Mouse (Mus musculus) heart, embryonic 11.5 days (tissue): ENCODE measurements at regions not wholly inside any gene's neighbourhood (a gene's known extent, or its start where the extent isn't known, plus 50 kb on each side); places are given as distances from the start of the nearest gene placed in this dataset.

ENCODE experiments used
- ATAC-seq: fragments of 200-750 bp; cut with Nextera tagmentation; replicated peaks from 2 replicates; pipeline ENCODE4 v1.8.0; 2017; ENCODE audit warnings: moderate library complexity; ENCODE audit not compliant: insufficient number of reproducible peaks, low FRiP score, low TSS enrichment
- H3K27ac ChIP-seq: fragments of 300-500 bp; sonication (generic); 2 replicates; pipeline ENCODE4 v1.5.1; 2014; ENCODE audit warnings: mild to moderate bottlenecking, low read depth, low read length
- H3K27me3 ChIP-seq: fragments of 300-500 bp; sonication (generic); 2 replicates; pipeline ENCODE4 v1.6.1; 2014; ENCODE audit warnings: mild to moderate bottlenecking, low read length, mixed read lengths; ENCODE audit not compliant: control insufficient read depth, insufficient read depth
- H3K36me3 ChIP-seq: fragments of 300-500 bp; sonication (generic); 2 replicates; pipeline ENCODE4 v1.6.1; 2014; ENCODE audit warnings: mild to moderate bottlenecking, low read length, moderate library complexity, mixed read lengths; ENCODE audit not compliant: control insufficient read depth, insufficient read depth
- H3K4me1 ChIP-seq: fragments of 300-500 bp; sonication (generic); 2 replicates; pipeline ENCODE4 v1.6.1; 2014; ENCODE audit warnings: low read length; ENCODE audit not compliant: control insufficient read depth, insufficient read depth
- H3K4me2 ChIP-seq: fragments of 300-500 bp; sonication (generic); 2 replicates; pipeline ENCODE4 v1.6.1; 2014; ENCODE audit warnings: mild to moderate bottlenecking, moderate library complexity
- H3K4me3 ChIP-seq: fragments of 300-500 bp; sonication (generic); 2 replicates; pipeline ENCODE4 v1.5.1; 2014; ENCODE audit warnings: low read depth, low read length
- H3K9ac ChIP-seq: fragments of 300-500 bp; sonication (generic); 2 replicates; pipeline ENCODE4 v1.6.1; 2014; ENCODE audit warnings: mild to moderate bottlenecking, low read depth, low read length, moderate library complexity
- H3K9me3 ChIP-seq: fragments of 300-500 bp; sonication (generic); replicated peaks from 2 replicates; pipeline ENCODE4 v1.6.1; 2016; ENCODE audit warnings: low read length; ENCODE audit not compliant: control insufficient read depth
- WGBS: fragments of 180-500 bp; shearing (Covaris S2); extraction: QIAGEN DNeasy Blood & Tissue Kit; methylation state at CpG from one replicate; pipeline ENCODE4 v1.1.7; 2014; ENCODE audit not compliant: insufficient replicate concordance; 5-methylcytosine and 5-hydroxymethylcytosine counted together

DNA sequence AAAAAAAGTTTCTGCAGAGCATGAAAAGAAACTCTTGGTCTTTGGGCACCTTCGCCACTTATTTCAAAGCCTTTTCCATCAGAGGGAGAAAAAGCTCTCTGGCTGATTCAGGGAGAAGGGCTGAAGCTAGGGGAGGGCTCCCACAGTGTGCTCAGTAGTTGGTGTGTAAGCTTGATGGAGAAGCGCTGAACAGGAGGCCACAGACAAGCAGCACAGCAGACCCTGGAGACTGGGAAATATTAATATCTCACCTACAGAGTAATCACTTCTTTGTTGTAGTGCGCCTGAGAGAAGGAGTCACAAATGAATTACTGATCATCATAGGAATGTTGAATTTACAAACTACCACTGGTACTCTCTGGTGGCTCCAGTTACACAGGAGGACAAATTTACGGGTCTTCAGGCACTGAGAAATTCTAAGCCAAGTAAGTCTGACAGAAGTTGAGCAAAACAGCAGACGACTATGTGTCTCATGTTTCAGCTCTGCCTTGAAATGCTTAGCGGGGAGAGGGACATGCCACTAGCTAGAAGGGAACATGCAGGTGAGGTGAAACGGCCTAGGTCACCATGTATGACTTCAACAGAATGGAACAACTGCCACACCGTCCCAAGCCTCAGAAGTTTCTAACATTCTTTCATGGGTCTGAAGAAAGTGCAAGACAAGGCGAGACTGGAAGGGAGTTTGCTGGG lies 350.9 kb upstream of the Map3k7 start:
- ATAC-seq: no peak
- Histone ChIP-seq H3K4me1 (0 out of 2 replicates have a peak, but pooled peaks cover 3% of the 10 kb centered on the region), H3K4me3 (no peak overlapping the region), H3K36me3 (no peaks in the 10 kb centered on the region), H3K27ac (no peak overlapping the region), H3K27me3 (no peaks in the 10 kb centered on the region), H3K9me3 (no peaks in the 10 kb centered on the region), H3K9ac (no peak overlapping the region), H3K4me2 (no peak overlapping the region)
- WGBS: 74% methylated on average over 9 of the region's 9 CpGs

DNA sequence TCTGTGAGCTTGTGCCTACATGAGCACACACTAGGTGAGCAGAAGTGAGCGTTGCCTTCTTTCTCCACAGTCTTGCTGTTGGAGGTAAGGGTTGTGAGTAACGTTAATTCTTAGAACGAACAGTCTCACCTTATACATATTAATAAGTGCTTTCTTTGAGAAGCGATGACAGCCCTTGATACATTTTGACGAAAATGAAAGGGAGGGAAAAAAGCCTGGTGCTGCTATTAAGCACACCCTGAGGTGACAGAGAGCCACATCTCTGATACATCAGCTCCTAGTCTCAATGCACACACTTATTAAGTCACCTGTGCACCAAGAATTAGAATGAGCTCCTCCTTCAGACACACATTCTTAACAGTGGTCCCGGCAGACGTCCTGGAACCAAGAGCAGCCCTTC lies 346.3 kb upstream of the Map3k7 start:
- 68% methylated on average over 7 of the region's 7 CpGs for WGBS
- Histone ChIP-seq H3K36me3 (no peaks in the 10 kb centered on the region), H3K4me1 (0 out of 2 replicates have a peak, but pooled peaks cover 2% of the 10 kb centered on the region), H3K27me3 (no peaks in the 10 kb centered on the region), H3K4me3 (no peak overlapping the region), H3K4me2 (no peak overlapping the region), H3K9me3 (no peaks in the 10 kb centered on the region), H3K9ac (no peak overlapping the region), H3K27ac (no peak overlapping the region)
- no peak for ATAC-seq

DNA sequence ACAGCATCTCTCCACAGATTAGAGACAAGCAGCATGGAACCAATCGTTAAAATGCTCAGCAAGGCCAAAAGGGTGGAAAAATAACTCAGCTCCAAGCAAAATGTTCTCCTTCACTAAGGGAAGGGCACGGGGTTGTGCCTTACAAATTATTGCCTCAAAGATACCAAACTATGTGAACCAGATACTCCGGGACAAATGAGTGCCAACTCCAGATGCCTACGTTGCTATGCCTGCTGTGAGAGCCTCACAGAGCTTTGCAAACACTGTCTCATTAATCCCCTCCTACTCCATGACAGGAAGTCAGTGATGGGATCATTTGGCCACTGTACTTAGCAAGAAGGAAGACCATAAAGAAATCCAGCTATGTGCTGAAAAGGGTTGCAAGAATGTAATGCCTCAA lies 345.9 kb upstream of the Map3k7 start:
- Histone ChIP-seq H3K9ac (no peak overlapping the region), H3K9me3 (no peaks in the 10 kb centered on the region), H3K4me3 (no peak overlapping the region), H3K27ac (no peak overlapping the region), H3K27me3 (no peaks in the 10 kb centered on the region), H3K4me1 (no peaks in the 10 kb centered on the region), H3K36me3 (no peaks in the 10 kb centered on the region), H3K4me2 (no peak overlapping the region)
- WGBS: 61% methylated on average over 4 of the region's 4 CpGs
- ATAC-seq: no peak

DNA sequence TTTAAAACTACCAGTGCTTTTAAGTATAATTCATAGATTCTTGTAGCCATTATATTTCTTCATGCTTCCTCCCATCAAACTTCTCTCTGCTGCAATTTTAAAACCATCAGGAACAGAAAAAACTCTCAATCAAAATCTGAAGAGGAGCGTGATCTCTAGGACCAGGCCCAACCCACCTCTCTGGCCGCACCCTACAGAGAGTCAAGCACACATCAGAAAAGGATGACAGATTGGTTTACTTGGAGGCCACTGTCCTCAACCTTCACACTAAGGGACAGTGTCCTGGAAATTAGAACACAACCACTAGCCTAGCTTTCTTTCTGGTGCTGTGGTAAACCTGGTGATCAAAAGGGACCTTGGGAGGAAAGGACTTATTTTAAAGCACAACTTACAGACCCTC lies 342.7 kb upstream of the Map3k7 start:
- H3K9ac ChIP-seq: no peak overlapping the region
- ATAC-seq: no peak
- no peaks in the 10 kb centered on the region for H3K9me3 ChIP-seq
- H3K4me3 ChIP-seq: no peak overlapping the region
- no peak overlapping the region for H3K4me2 ChIP-seq
- H3K36me3 ChIP-seq: no peaks in the 10 kb centered on the region
- no peaks in the 10 kb centered on the region for H3K4me1 ChIP-seq
- H3K27me3 ChIP-seq: no peaks in the 10 kb centered on the region
- no peak overlapping the region for H3K27ac ChIP-seq
- WGBS: 92% methylated on average over 2 of the region's 2 CpGs

DNA sequence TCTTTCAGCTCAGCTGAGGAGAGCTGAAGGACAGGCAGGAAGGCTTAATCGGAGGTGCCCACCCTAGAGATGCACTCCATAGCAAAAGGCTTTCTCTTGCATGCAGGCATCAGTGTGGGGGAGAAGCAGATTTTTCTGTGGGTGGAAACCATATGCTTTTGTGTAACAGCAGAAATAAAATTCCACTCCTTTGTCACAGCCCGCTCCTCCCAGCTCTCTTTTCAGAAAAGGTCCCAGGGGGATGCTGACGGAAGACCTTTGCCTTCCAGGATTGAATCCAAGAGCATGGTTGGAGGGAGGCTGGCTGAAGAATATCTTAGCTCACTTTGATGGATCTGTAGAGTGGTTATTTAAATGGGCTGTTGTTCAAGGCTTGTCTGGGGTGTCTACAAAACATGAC lies 336.8 kb upstream of the Map3k7 start:
- Histone ChIP-seq H3K27me3 (no peaks in the 10 kb centered on the region), H3K9ac (no peak overlapping the region), H3K36me3 (no peaks in the 10 kb centered on the region), H3K27ac (no peak overlapping the region), H3K4me3 (no peak overlapping the region), H3K4me1 (no peaks in the 10 kb centered on the region), H3K9me3 (no peaks in the 10 kb centered on the region), H3K4me2 (no peak overlapping the region)
- no peak for ATAC-seq
- WGBS: 86% methylated on average over 3 of the region's 3 CpGs

DNA sequence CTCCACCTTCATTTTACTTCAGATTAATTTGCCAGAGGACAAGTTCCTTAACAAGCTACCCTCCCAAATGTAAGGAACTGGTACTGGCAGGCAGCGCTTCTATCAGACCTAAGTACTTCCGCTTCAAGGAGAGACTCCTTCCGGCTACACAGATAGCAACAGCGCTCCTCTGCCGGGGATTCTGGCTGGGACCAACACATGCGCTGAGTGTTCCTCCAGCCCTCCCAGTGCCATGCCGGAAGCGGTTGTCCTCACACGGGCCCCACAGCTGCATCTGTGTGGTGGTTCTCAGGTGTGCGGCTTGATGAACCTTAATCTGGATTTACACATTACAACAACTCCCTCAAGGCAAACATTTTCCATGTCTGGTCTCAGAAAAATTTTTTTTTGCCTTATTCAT lies 336.1 kb upstream of the Map3k7 start:
- Histone ChIP-seq H3K36me3 (no peaks in the 10 kb centered on the region), H3K27me3 (no peaks in the 10 kb centered on the region), H3K4me1 (no peaks in the 10 kb centered on the region), H3K4me2 (no peak overlapping the region), H3K27ac (no peak overlapping the region), H3K9ac (no peak overlapping the region), H3K9me3 (no peaks in the 10 kb centered on the region), H3K4me3 (no peak overlapping the region)
- ATAC-seq: no peak
- 71% methylated on average over 10 of the region's 10 CpGs for WGBS

DNA sequence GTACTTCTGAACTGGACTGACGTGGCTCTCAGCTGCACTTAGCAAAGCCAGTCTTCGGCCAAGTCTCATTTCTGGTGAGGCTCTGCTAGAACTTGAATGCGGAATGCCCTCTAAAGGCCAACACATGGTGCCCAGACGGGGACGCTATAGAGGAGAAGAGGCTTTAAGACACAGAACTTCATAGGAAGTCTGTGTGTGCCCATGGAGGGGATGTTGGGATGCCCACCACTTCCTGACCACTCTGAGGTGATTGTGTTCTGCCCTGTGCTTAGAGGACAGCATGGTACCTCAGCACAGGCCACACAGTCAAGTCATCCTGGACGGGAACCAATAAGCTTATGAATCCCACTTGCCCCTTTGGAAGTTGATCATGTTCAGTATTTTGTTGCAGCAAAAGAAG lies 325.3 kb upstream of the Map3k7 start:
- Histone ChIP-seq H3K36me3 (no peaks in the 10 kb centered on the region), H3K4me3 (no peak overlapping the region), H3K4me1 (no peaks in the 10 kb centered on the region), H3K4me2 (no peak overlapping the region), H3K27ac (0 out of 2 replicates have a peak overlapping the region, but pooled peaks have one; percentile 5), H3K9ac (no peak overlapping the region), H3K27me3 (no peaks in the 10 kb centered on the region), H3K9me3 (no peaks in the 10 kb centered on the region)
- WGBS: 86% methylated on average over 6 of the region's 6 CpGs
- no peak for ATAC-seq

DNA sequence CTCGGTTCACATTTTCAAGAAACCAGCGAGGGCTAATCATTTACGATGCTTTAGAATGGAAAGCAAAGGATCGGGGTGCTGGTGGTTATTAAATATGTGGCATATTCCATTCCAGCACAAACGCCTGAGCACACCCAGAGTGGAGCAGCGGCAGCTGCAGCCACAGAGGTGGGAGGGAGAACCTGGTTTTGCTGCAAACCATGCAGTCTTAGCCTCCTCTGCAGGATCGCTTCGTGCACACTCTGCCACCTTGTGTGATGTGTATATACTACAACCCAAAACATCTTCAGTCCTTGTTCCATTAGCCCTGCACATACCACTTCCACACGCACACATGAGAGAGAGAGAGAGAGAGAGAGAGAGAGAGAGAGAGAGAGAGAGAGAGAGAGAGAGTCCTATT lies 321.7 kb upstream of the Map3k7 start:
- WGBS: 58% methylated on average over 9 of the region's 9 CpGs
- Histone ChIP-seq H3K4me1 (no peaks in the 10 kb centered on the region), H3K4me3 (no peak overlapping the region), H3K9ac (no peak overlapping the region), H3K9me3 (no peaks in the 10 kb centered on the region), H3K4me2 (no peak overlapping the region), H3K27ac (no peak overlapping the region), H3K27me3 (no peaks in the 10 kb centered on the region), H3K36me3 (no peaks in the 10 kb centered on the region)
- peak; percentile 75; the same call in 1 of the 2 replicates for ATAC-seq

DNA sequence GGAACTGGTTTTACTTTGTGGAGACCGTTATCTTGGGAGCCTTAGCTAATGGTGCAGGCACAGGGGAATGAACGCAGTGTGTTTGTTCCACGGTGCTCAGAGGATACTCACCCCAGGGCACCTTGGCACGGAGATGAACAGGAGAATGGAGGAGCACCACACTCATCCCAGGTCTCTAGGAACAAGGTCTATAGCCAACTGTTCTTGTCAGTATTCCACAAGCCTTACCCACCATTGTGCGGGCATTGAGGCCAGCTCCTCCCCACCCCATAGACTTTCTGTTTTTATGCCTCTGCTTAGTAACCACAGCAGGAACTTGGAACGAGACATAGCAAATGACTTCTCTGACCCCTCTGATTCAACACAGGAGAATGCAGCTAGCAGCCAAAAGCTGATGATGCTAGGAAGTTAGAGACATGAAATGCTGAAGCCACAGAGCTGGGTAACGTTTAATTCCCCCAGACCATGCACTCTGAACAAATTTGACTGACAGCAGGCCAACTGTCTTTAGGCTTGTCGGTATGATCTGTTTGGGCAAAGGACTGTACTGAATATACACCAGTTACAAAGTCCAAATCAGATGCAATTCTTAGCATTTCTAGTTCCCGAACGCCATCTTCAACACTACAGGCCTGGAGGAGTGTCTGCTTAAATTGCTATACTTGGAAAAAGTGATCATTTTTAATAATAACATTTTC lies 321.2 kb upstream of the Map3k7 start:
- H3K36me3 ChIP-seq: no peaks in the 10 kb centered on the region
- H3K9me3 ChIP-seq: no peaks in the 10 kb centered on the region
- H3K4me3 ChIP-seq: no peak overlapping the region
- H3K27me3 ChIP-seq: no peaks in the 10 kb centered on the region
- ATAC-seq: no peak; the same call in 1 of the 2 replicates
- 68% methylated on average over 10 of the region's 10 CpGs for WGBS
- no peaks in the 10 kb centered on the region for H3K4me1 ChIP-seq
- H3K9ac ChIP-seq: no peak overlapping the region
- H3K4me2 ChIP-seq: no peak overlapping the region
- no peak overlapping the region for H3K27ac ChIP-seq
